Mouse (Mus musculus) kidney, postnatal 4 days (tissue): Measurements from ENCODE around the gene Usp29.
A peak's percentile ranks its signal among the peaks of the same experiment; 100 is the strongest.

Experiments used
- DNase-seq, 2 experiments: peaks; one replicate each; pipeline ENCODE4 v3.0.0; 2021; ENCODE audit warnings: mixed read lengths in 2 of 2

The Usp29 gene

DNA sequence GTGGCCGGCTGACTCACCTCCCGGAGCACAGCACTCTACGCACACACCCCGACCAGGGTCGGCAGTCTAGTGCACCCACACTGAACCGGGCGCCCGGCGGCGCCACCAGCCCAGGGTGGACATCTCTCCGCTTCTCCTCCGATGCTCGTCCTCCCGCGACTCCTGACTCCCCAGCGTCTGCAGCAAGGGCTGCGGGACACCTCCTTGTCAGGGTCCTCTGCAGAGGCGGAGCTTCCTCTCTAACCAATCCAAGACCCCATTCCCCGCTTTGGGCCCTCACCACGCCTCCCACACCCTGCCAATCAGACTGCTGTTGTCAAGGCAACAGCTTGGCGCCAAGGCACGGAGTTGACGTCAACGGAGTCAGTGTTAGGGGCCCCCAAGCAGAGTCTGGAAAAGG, at the start of gene Usp29, which contains the start of gene Peg3:
TSS of gene Usp29 (plus strand) at position 338 of the 400 bp plus-strand sequence.
TSS of gene Peg3 (minus strand) at position 191 of the 400 bp plus-strand sequence.
- peak; percentile 88 to 90 for DNase-seq

GRCm38 (mm10) chr7:6685511-6685910, 44.9 kb upstream of the Usp29 start:
- DNase-seq, result no peak

GRCm38 (mm10) chr7:6696241-6697045, 33.9 kb upstream of the Usp29 start, which contains the start of gene Zim1:
Zim1 (minus strand) TSS chr7:6696450.
- peak; percentile 92 to 94 for DNase-seq

DNA sequence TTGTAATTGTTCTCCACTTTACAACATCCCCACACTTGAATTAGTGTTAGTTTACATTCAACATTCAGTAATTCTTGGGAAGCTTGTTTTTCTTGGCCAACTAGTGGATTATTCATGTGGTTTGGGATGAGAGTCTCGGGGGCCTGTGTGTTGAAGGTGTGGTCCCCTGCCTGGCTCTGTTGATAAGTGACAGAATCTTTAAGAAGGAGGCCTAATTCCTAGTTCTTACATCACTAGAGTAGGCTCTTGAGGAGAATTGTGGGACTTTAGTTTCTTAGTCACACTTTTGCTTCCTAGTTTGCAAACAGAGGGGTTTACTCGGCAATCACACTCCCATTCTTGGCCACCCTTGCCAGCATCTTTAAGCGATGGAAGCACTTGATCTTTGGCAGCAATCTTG, 31.1 kb upstream of the Usp29 start:
- no peak for DNase-seq

DNA sequence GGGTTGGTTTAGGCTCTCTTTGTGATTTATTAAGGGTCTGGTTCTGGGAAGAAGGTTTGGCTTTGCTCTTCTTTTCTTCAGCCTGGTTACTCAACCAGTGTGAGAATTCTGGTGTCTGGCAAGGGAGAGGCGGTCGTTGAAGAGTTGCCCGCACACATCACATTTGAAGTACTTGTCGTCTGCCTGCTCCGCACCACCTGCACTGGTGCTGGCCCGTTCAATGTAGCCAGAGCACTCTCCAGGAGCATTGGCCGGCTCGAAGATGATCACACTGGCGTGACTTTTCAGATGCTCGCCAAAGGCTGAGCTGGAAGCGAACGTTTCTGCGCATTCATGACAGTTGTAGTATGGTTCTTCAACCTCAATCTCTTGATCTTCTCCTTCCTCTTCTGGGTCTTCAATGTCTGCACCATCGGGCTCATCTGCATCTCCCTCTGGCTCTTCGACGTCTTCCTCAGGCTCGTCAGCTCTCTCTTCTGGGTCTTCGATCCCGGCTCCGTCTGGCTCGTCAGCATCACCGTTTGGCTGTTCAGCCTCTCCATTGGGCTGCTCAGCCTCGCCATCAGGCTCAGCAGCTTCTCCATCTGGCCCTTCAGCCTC, 22.9 kb upstream of the Usp29 start:
- no peak for DNase-seq

- no peak for DNase-seq
Observed at GRCm38 (mm10) chr7:6708451-6709180, 21.8 kb upstream of the Usp29 start.

DNA sequence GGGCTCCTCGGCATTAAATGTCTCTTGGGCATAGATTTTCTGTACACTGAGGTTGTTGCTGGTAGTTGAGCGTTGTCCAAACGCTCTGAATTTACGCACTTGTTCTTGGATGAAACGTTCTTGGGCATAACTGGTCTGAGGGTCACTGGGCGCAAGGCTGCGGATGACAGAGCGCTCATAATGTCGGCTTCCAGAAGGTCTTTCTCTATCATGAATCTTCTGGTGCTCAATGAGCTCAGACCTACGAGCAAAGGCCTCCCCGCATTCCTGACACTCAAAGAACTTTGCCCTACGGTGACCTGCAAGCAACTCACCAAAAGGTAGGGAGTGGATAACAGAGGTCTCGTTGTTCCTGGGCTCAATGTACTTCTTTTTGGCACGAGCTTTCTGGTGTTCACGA, 21.0 kb upstream of the Usp29 start:
- no peak for DNase-seq

DNA sequence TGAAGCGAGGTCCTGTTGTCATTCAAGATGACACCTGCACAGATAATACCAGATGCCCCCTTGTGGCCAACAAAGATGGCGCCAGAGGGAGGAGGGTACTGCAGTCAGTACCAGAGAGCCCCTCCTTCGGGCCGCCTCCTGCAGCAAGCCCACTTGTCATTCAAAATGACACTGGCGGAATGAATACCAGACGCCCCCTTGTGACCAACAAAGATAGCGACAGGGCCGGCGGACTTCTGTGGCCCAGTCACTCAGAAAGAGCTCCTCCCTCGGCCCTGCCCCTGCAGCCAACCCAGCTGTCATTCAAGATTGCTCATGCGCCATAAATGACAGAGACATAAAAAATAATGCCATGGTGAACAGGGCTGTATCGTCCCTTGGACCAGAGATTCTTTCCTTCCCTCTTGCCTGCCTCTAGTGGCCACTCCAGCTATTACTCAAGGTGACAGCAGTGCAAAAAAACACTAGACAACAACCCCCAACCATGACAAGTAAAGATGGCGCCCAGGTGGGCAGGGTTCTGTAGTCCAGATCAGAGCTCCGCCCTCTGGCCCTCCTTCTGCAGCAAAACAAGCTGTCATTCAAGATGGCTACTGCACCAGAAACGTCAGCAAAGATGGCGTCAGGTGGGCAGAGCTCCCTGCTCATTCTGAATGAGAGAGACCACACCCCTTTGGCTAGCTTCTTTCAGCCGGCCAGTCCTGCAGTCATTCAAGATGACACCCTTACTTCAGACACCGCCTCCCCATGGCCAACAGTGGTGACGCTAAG, 2.8 kb upstream of the Usp29 start:
- peak; percentile 85 to 92 for DNase-seq

DNA sequence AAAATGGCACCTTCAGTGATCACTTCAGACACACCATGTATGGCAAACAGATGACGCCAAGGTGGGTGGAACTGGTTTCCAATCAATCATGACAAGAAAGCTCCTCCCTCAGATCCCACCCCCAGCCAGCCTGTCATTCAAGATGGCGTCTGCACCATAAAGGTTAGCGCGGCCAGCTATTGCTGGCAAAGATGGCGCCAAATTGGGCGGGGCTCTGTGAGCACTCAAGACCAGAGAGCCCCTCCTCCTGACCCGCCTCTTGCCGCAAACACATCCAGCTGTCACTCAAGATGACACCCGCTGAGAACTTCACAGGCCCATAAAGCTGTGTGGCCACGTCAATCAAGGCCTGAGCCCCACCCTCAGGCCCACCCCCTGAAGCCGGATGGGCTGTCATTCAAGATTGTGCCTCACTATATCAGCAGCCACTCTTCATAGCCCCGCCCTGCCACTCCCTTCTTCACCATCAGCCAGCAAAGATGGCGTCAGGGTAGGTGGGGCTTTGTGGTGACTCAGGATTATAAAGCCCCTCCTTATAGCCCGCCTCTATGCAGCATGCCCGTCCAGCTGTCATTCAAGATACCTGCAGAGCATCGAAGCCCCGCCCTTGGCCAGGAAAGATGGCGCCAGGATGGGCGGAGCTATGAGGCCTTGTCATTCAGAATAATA, 2.0 kb upstream of the Usp29 start:
- peak; percentile 91 to 96 for DNase-seq

GRCm38 (mm10) chr7:6729061-6729817, 1.1 kb upstream of the Usp29 start:
- peak; percentile 98 to 99 for DNase-seq

GRCm38 (mm10) chr7:6730801-6731200, 423 bp downstream of the Usp29 start:
- peak in 1 of 2 experiments; percentile 26 for DNase-seq

GRCm38 (mm10) chr7:6731373-6731772, 995 bp downstream of the Usp29 start:
- DNase-seq, result no peak

DNA sequence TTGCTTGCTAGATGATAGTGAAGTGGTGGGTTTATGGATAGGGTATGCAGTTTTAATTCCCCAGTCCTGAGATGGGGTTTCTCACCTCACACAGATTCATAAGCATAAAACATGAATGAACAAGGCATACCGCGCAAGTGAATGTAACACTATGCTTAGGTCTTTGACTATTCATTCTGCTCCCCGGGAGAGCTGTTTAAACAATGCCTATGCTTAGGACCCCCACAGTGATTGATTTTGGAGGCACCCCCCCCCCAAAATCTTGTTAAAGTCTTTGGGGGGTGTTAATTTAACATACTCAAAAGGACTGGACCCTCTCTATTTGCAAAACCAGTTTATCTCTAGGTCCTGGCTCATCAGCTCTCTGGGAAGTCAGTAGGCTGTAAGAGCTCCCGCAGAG, 1.6 kb downstream of the Usp29 start:
- DNase-seq, result no peak

DNA sequence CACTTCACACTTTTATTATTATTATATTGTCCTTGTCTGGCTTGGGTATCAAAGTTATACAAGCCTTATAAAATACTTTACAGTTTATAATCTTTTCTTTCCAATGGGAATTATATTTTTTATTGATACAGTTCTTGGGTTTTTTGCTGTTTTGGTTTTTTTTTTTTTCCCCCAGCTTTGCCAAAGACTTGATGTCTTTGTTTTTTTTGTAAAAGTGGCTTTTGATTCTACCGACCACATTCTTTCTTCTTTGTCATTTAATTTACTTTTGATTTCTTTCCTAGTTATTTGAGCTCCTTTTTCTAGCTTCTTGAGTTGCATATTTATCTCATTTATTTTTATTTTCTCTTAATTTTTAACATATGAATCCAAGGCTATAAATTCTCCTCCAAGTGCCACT, 5.7 kb downstream of the Usp29 start:
- no peak for DNase-seq

GRCm38 (mm10) chr7:6744281-6744904, 14.0 kb downstream of the Usp29 start:
- DNase-seq, result no peak

GRCm38 (mm10) chr7:6749196-6749595, 18.8 kb downstream of the Usp29 start:
- DNase-seq, result peak; percentile 35 to 52

- DNase-seq, result no peak
Observed at GRCm38 (mm10) chr7:6753440-6753839, 23.1 kb downstream of the Usp29 start.

- no peak for DNase-seq
Observed at GRCm38 (mm10) chr7:6756777-6757291, 26.5 kb downstream of the Usp29 start.

- DNase-seq, result no peak
Observed at GRCm38 (mm10) chr7:6759698-6760097, 29.3 kb downstream of the Usp29 start.

- no peak for DNase-seq
Observed at GRCm38 (mm10) chr7:6760170-6760569, 29.8 kb downstream of the Usp29 start.

DNA sequence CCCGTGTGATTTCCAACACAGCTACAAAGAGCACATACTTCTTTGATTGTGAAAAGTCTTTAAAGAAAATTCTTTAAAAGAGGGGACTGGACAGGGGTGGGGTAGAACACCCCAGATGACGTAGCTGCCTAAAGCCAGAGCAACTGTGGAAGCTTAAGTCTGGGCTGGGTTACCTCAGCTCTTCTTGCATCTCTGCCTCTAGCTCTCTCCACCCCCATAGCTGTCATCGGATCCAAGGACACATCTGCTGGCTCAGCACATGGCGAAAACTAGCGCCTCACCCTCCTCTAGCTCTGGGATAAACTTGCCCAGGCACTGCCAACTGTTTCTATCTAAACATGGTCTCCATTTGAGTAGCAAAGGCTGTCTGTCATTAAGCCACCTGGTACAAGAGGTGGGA, 34.9 kb downstream of the Usp29 start:
- DNase-seq, result no peak
